In genomic region chr2:78048706-78049055, GRCm38 (mm10) we compare ENCODE assay signal across 7 mouse cellular contexts.
A peak's percentile ranks its signal among the peaks of the same experiment; 100 is the strongest.
DNase-seq lines count a peak whose midpoint lies in the region; ATAC-seq and TF ChIP-seq lines count a peak whose summit lies in the region.

No protein-coding gene starts in this region.

- TF ChIP-seq EP300 in liver, embryonic 14.5 days (IDR thresholded peaks at IDR 0.05; ENCODE audit: low read depth) = no peak

- peak; percentile 20 for DNase-seq in layer of hippocampus, adult 11-12 months (ENCODE audit: low spot score)
- DNase-seq in layer of hippocampus, adult 9-10 months (ENCODE audit: low spot score) = no peak
- DNase-seq in liver, embryonic 14.5 days (ENCODE audit: low read depth in 3 of 3, low spot score in 3 of 3) = no peak
- no peak for DNase-seq in ovary, adult 18-20 months (ENCODE audit: low spot score)
- no peak for DNase-seq in gastrocnemius, adult 8-10 months (ENCODE audit: low spot score in 2 of 2)

- H3K36me3 ChIP-seq in heart, embryonic 15.5 days = no peaks in the 10 kb centered on the region
- H3K36me3 ChIP-seq in liver, embryonic 14.5 days (replicated peaks; ENCODE audit: control insufficient read depth, insufficient read depth, low read depth) = no peaks in the 10 kb centered on the region

- 50% methylated on average over 6 of the region's 6 CpGs for WGBS in heart, embryonic 15.5 days
- 52% methylated on average over 6 of the region's 6 CpGs for WGBS in liver, embryonic 14.5 days (ENCODE audit: insufficient replicate concordance)

- H3K27ac ChIP-seq in heart, embryonic 15.5 days = no peak overlapping the region
- H3K27ac ChIP-seq in liver, embryonic 14.5 days = no peak overlapping the region

- no peaks in the 10 kb centered on the region for H3K9me3 ChIP-seq in heart, embryonic 15.5 days (replicated peaks)
- no peaks in the 10 kb centered on the region for H3K9me3 ChIP-seq in liver, embryonic 14.5 days (ENCODE audit: control insufficient read depth, low read length)

- H3K9ac ChIP-seq in heart, embryonic 15.5 days = 0 out of 2 replicates have a peak overlapping the region, but pooled peaks have one; percentile 17
- H3K9ac ChIP-seq in liver, embryonic 14.5 days (replicated peaks) = no peak overlapping the region

- no peaks in the 10 kb centered on the region for H3K27me3 ChIP-seq in heart, embryonic 15.5 days
- no peaks in the 10 kb centered on the region for H3K27me3 ChIP-seq in liver, embryonic 14.5 days (ENCODE audit: control insufficient read depth, insufficient read depth, low read length)

- ATAC-seq in common myeloid progenitor, adult 5-6 weeks (replicated peaks; ENCODE audit: low read depth, poor library complexity, severe bottlenecking) = 0 out of 2 replicates have a peak, but pooled peaks have one; percentile 2
- ATAC-seq in heart, embryonic 15.5 days (replicated peaks; ENCODE audit: insufficient number of reproducible peaks, insufficient read depth, low FRiP score, low read depth) = no peak
- ATAC-seq in liver, embryonic 14.5 days (ENCODE audit: insufficient read depth) = no peak

- H3K4me2 ChIP-seq in heart, embryonic 15.5 days = peak overlapping the region; percentile 66
- peak overlapping the region; percentile 26; the same call in 1 of the 2 replicates for H3K4me2 ChIP-seq in liver, embryonic 14.5 days (ENCODE audit: low read depth)

- no peak for TF ChIP-seq CTCF in liver, embryonic 14.5 days (IDR thresholded peaks at IDR 0.05; ENCODE audit: low read depth)

- H3K4me1 ChIP-seq in heart, embryonic 15.5 days (replicated peaks) = peaks cover 7% of the 10 kb centered on the region
- no peaks in the 10 kb centered on the region for H3K4me1 ChIP-seq in liver, embryonic 14.5 days (replicated peaks; ENCODE audit: control insufficient read depth in 2 of 2, insufficient read depth in 2 of 2, low read length in 1 of 2)

- H3K4me3 ChIP-seq in heart, embryonic 15.5 days = peak overlapping the region; percentile 39
- no peak overlapping the region for H3K4me3 ChIP-seq in liver, embryonic 14.5 days (ENCODE audit: insufficient read depth in 1 of 2, low read depth in 2 of 2, low read length in 2 of 2)
